Mouse (Mus musculus) lung, postnatal 0 days (tissue): ENCODE measurements around the gene Stradb. TPM values are rescaled to one million over a fixed set of nuclear protein-coding genes. Genes with fewer than 3 reads are reported as not detected.

ENCODE experiments used
- ATAC-seq: fragments of 200-750 bp; cut with Nextera tagmentation; 2 replicates; pipeline ENCODE4 v1.8.0; 2017; ENCODE audit warnings: moderate library complexity
- DNase-seq: peaks from one replicate; pipeline ENCODE4 v3.0.0-alpha.2; 2016; ENCODE audit warnings: low spot score
- H3K27ac ChIP-seq: fragments of 300-500 bp; sonication (generic); 2 replicates; pipeline ENCODE4 v1.5.1; 2014; ENCODE audit warnings: antibody characterized with exemption, mild to moderate bottlenecking, low read length, mixed read lengths
- H3K27me3 ChIP-seq: fragments of 300-500 bp; sonication (generic); replicated peaks from 2 replicates; pipeline ENCODE4 v1.6.1; 2014; ENCODE audit warnings: low read length, mixed read lengths; ENCODE audit not compliant: insufficient read depth
- H3K36me3 ChIP-seq: fragments of 300-500 bp; sonication (generic); 2 replicates; pipeline ENCODE4 v1.6.1; 2014; ENCODE audit warnings: low read length, mixed read lengths; ENCODE audit not compliant: insufficient read depth
- H3K4me1 ChIP-seq: fragments of 300-500 bp; sonication (generic); 2 replicates; pipeline ENCODE4 v1.6.1; 2014; ENCODE audit warnings: antibody characterized with exemption, low read depth, low read length, mixed read lengths; ENCODE audit not compliant: insufficient read depth
- H3K4me2 ChIP-seq: fragments of 300-500 bp; sonication (generic); replicated peaks from 2 replicates; pipeline ENCODE4 v1.6.1; 2014; ENCODE audit warnings: low read depth, mild to moderate bottlenecking, low read length, moderate library complexity, mixed read lengths
- H3K4me3 ChIP-seq: fragments of 300-500 bp; sonication (generic); 2 replicates; pipeline ENCODE4 v1.5.1; 2014; ENCODE audit warnings: low read depth, low read length
- H3K9ac ChIP-seq: fragments of 300-500 bp; sonication (generic); replicated peaks from 2 replicates; pipeline ENCODE4 v1.6.1; 2014; ENCODE audit warnings: low read depth, mild to moderate bottlenecking
- H3K9me3 ChIP-seq: fragments of 300-500 bp; sonication (generic); 2 replicates; pipeline ENCODE4 v1.6.1; 2016; ENCODE audit warnings: low read length, mixed read lengths
- CTCF ChIP-seq: IDR thresholded peaks from 2 replicates; pipeline ENCODE4 v1.5.1; 2016; ENCODE audit warnings: antibody characterized with exemption, mild to moderate bottlenecking
- EP300 ChIP-seq: IDR thresholded peaks from 2 replicates; pipeline ENCODE4 v1.6.1; 2016; ENCODE audit warnings: antibody characterized with exemption, mild to moderate bottlenecking, control low read depth
- WGBS: fragments of 180-500 bp; shearing (Covaris S2); extraction: QIAGEN DNeasy Blood & Tissue Kit; methylation state at CpG from one replicate; pipeline ENCODE4 v1.1.7; 2014; 5-methylcytosine and 5-hydroxymethylcytosine counted together
- polyA plus RNA-seq: library from polyadenylated mRNA; unstranded; fragments of >200 nt; fragmentation: Nextera tagmentation; extraction: Ambion mirVana; gene quantifications from 2 replicates; pipeline ENCODE4 v1.2.1, GENCODE M21; 2015

Gene Stradb
- 19.8 and 21.6 TPM in 2 replicates for polyA plus RNA-seq

- Histone ChIP-seq H3K9me3 (no peaks in the 10 kb centered on the region), H3K36me3 (no peaks in the 10 kb centered on the region), H3K9ac (peak within 1 kb of the TSS; percentile 61), H3K4me2 (peak within 1 kb of the TSS; percentile 77), H3K4me1 (peaks cover 5% of the 10 kb centered on the region; the same call in 1 of the 2 replicates), H3K4me3 (peak within 1 kb of the TSS; percentile 78), H3K27me3 (no peaks in the 10 kb centered on the region), H3K27ac (peak within 1 kb of the TSS; percentile 86)
- TF ChIP-seq EP300: no peak
- TF ChIP-seq CTCF: no peak; the same call in 1 of the 2 replicates
- ATAC-seq: peak; percentile 96
- 3% methylated on average over 64 of the region's 69 CpGs for WGBS
- peak; percentile 98 for DNase-seq
Observed at GRCm38 (mm10) chr1:58973366-58974221, at the start of gene Stradb, which contains the start of gene Trak2. Gene Stradb, plus strand, starts transcription at chr1:58973522. Gene Trak2, minus strand, starts transcription at chr1:58973430.

DNA sequence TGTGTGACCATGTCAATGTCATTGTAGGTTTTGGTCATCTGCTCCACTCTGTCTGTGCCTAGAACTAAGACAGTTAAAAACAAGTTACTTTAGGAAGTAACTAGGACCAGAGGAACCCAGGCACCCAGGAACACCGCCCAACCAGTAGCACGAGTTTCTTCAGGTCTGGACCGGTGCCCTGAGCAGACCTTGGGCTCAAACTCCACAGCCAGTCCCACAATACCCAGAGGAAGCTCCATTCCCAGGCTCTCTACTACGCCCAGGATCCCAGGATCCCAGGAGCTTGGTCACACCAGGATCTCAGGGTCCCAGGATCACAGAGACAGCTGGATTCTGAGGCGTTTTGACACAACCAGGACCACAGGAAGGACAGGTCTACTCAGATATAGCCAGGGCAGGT is 46.7 kb upstream of the Stradb start:
- H3K36me3 ChIP-seq: peaks cover 2% of the 10 kb centered on the region; the same call in 1 of the 2 replicates
- DNase-seq: no peak
- TF ChIP-seq EP300: no peak
- no peak for TF ChIP-seq CTCF
- no peaks in the 10 kb centered on the region for H3K4me1 ChIP-seq
- no peak overlapping the region for H3K9ac ChIP-seq
- H3K4me3 ChIP-seq: no peak overlapping the region
- H3K4me2 ChIP-seq: no peak overlapping the region
- no peaks in the 10 kb centered on the region for H3K27me3 ChIP-seq
- H3K27ac ChIP-seq: no peak overlapping the region
- no peak for ATAC-seq
- H3K9me3 ChIP-seq: no peaks in the 10 kb centered on the region
- WGBS: 95% methylated on average over 5 of the region's 5 CpGs

GRCm38 (mm10) chr1:58936746-58937605 is 36.3 kb upstream of the Stradb start:
- 83% methylated on average over 10 of the region's 10 CpGs for WGBS
- DNase-seq (no peak), ATAC-seq (no peak)
- no peaks in the 10 kb centered on the region for H3K4me1 ChIP-seq
- H3K27me3 ChIP-seq: no peaks in the 10 kb centered on the region
- 0 out of 2 replicates have a peak, but pooled peaks cover 4% of the 10 kb centered on the region for H3K36me3 ChIP-seq
- no peak overlapping the region for H3K4me2 ChIP-seq
- no peak overlapping the region for H3K27ac ChIP-seq
- no peak for TF ChIP-seq EP300
- no peak for TF ChIP-seq CTCF
- no peak overlapping the region for H3K9ac ChIP-seq
- H3K9me3 ChIP-seq: no peaks in the 10 kb centered on the region
- no peak overlapping the region for H3K4me3 ChIP-seq

- Histone ChIP-seq H3K36me3 (0 out of 2 replicates have a peak, but pooled peaks cover 4% of the 10 kb centered on the region), H3K27ac (no peak overlapping the region), H3K4me3 (no peak overlapping the region), H3K9ac (no peak overlapping the region), H3K4me1 (no peaks in the 10 kb centered on the region), H3K27me3 (no peaks in the 10 kb centered on the region), H3K9me3 (no peaks in the 10 kb centered on the region), H3K4me2 (no peak overlapping the region)
- ATAC-seq: no peak
- DNase-seq: no peak
- WGBS: 93% methylated on average over 9 of the region's 9 CpGs
- no peak for TF ChIP-seq EP300
- no peak for TF ChIP-seq CTCF
Observed at GRCm38 (mm10) chr1:58937606-58938099, 35.7 kb upstream of the Stradb start.

DNA sequence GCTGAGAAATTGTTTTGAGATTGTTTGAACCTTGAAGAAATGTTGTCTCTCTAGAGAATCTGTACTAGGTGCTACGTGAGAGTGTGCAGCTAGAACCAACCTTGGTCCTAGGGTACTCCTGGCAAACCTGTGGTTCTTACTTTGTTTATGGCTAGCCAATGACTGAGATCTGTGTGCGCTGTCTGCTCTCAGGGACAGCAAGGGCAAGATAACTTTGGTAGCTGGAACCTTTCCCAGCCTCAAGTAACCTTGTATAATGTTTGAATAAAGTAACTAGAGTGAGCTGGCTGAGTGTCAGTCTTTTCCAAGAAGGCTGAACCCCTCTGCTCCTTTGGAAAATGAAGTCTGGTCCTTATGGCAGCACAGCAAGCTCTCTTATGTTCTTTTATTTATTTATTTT is 27.8 kb upstream of the Stradb start:
- no peak for TF ChIP-seq CTCF
- TF ChIP-seq EP300: no peak
- 0 out of 2 replicates have a peak, but pooled peaks cover 6% of the 10 kb centered on the region for H3K36me3 ChIP-seq
- WGBS: 70% methylated on average over 2 of the region's 2 CpGs
- H3K4me1 ChIP-seq: peaks cover 1% of the 10 kb centered on the region; the same call in 1 of the 2 replicates
- no peaks in the 10 kb centered on the region for H3K9me3 ChIP-seq
- no peak overlapping the region for H3K9ac ChIP-seq
- ATAC-seq (no peak), DNase-seq (peak; percentile 21)
- H3K4me2 ChIP-seq: no peak overlapping the region
- H3K27me3 ChIP-seq: no peaks in the 10 kb centered on the region
- no peak overlapping the region for H3K27ac ChIP-seq
- no peak overlapping the region for H3K4me3 ChIP-seq
